Mouse (Mus musculus) myocyte (in vitro differentiated cells): ENCODE measurements around the gene Nudt22. TPM values are rescaled to one million over a fixed set of nuclear protein-coding genes. Genes with fewer than 3 reads are reported as not detected.
"Not testable (repeated sequence)": the region's sequence is repeated elsewhere in the genome, so short reads cannot be mapped to it uniquely, and the experiment has no call there.

Experiments used
- H3K27me3 ChIP-seq: one replicate; pipeline ENCODE4 v1.6.1; 2011; ENCODE audit not compliant: control insufficient read depth, insufficient read depth, insufficient read length
- H3K36me3 ChIP-seq: one replicate; pipeline ENCODE4 v1.6.1; 2011; ENCODE audit not compliant: control insufficient read depth, insufficient read depth
- H3K4me2 ChIP-seq: one replicate; pipeline ENCODE4 v1.6.1; 2011; ENCODE audit warnings: low read depth, control low read depth
- H3K4me3 ChIP-seq: one replicate; pipeline ENCODE4 v1.5.1; 2011; ENCODE audit warnings: mild to moderate bottlenecking, control low read depth, moderate library complexity
- H3K79me2 ChIP-seq: one replicate; pipeline ENCODE4 v1.6.1; 2011; ENCODE audit not compliant: control insufficient read depth, insufficient read depth
- H3ac ChIP-seq: one replicate; pipeline ENCODE4 v1.6.1; 2011; ENCODE audit not compliant: control insufficient read depth, insufficient read length
- CEBPB ChIP-seq: IDR thresholded peaks from 2 replicates; pipeline ENCODE4 v1.6.1; 2011; ENCODE audit warnings: mild to moderate bottlenecking, moderate library complexity; ENCODE audit not compliant: poor library complexity, insufficient read depth, severe bottlenecking
- E2F4 ChIP-seq: IDR thresholded peaks from one replicate; pipeline ENCODE4 v1.6.1; 2011; ENCODE audit warnings: mild to moderate bottlenecking, control low read depth, moderate library complexity; ENCODE audit not compliant: insufficient read depth
- MAX ChIP-seq: IDR thresholded peaks from one replicate; pipeline ENCODE4 v1.6.1; 2011; ENCODE audit warnings: low read depth, mild to moderate bottlenecking, control low read depth
- MYOD1 ChIP-seq, 3 experiments: IDR thresholded peaks; one replicate each; pipeline ENCODE4 v1.6.1; 2011; ENCODE audit warnings: control low read depth in 2 of 3, low read depth in 2 of 3, mild to moderate bottlenecking in 2 of 3, moderate library complexity in 1 of 3; ENCODE audit not compliant: insufficient read length in 2 of 3, control insufficient read depth in 1 of 3
- MYOG ChIP-seq, 3 experiments: IDR thresholded peaks; one replicate each; pipeline ENCODE4 v1.6.1; 2011; ENCODE audit warnings: control low read depth in 2 of 3, low read depth in 2 of 3, mild to moderate bottlenecking in 2 of 3; ENCODE audit not compliant: insufficient read length in 2 of 3, control insufficient read depth in 1 of 3, insufficient read depth in 1 of 3
- POLR2A ChIP-seq: IDR thresholded peaks from one replicate; pipeline ENCODE4 v1.6.1; 2011; ENCODE audit warnings: low read depth, mild to moderate bottlenecking, control low read depth, moderate library complexity; ENCODE audit not compliant: insufficient read length
- POLR2AphosphoS2 ChIP-seq: IDR thresholded peaks from one replicate; pipeline ENCODE4 v1.6.1; 2011; ENCODE audit warnings: low read depth, control low read depth; ENCODE audit not compliant: insufficient read length
- REST ChIP-seq: IDR thresholded peaks from one replicate; pipeline ENCODE4 v1.6.1; 2011; ENCODE audit warnings: mild to moderate bottlenecking, control low read depth, moderate library complexity; ENCODE audit not compliant: insufficient read depth, insufficient read length
- SRF ChIP-seq: IDR thresholded peaks from one replicate; pipeline ENCODE4 v1.6.1; 2011; ENCODE audit warnings: low read depth; ENCODE audit not compliant: control insufficient read depth, insufficient read length
- TCF12 ChIP-seq: IDR thresholded peaks from one replicate; pipeline ENCODE4 v1.6.1; 2011; ENCODE audit warnings: mild to moderate bottlenecking, control low read depth; ENCODE audit not compliant: poor library complexity, insufficient read depth, severe bottlenecking
- TCF3 ChIP-seq: IDR thresholded peaks from one replicate; pipeline ENCODE4 v1.6.1; 2011; ENCODE audit warnings: low read depth, control low read depth; ENCODE audit not compliant: insufficient read length
- USF1 ChIP-seq: IDR thresholded peaks from one replicate; pipeline ENCODE4 v1.6.1; 2011; ENCODE audit warnings: low read depth, mild to moderate bottlenecking, control low read depth, moderate library complexity
- polyA plus RNA-seq: library from polyadenylated mRNA; unstranded; fragments of >200 nt; fragmentation: generic; extraction: Trizol; gene quantifications from one replicate; pipeline ENCODE4 v1.2.1, GENCODE M21; 2012; ENCODE audit warnings: missing spikeins

Gene Nudt22
- polyA plus RNA-seq, 1 experiment, result 27.0 TPM

GRCm38 (mm10) chr19:6992011-6992858 lies 3.7 kb downstream of the Nudt22 start, which contains the start of gene Dnajc4:
TSS of gene Dnajc4 (minus strand) at chr19:6992572.
- no peaks in the 10 kb centered on the region for H3K36me3 ChIP-seq
- peak within 1 kb of the TSS; percentile 93 for H3K4me2 ChIP-seq
- no peaks in the 10 kb centered on the region for H3K27me3 ChIP-seq
- peak within 1 kb of the TSS; percentile 13 for H3ac ChIP-seq
- TF ChIP-seq SRF, result peak; percentile 65
- peak; percentile 57 for TF ChIP-seq POLR2A
- no peak for TF ChIP-seq USF1
- TF ChIP-seq TCF12, result no peak
- TF ChIP-seq TCF3, result no peak
- no peak for TF ChIP-seq CEBPB
- TF ChIP-seq MYOD1 (IDR thresholded peaks at IDR 0.05; ENCODE audit: control insufficient read depth in 1 of 3, insufficient read length in 2 of 3, low read depth in 2 of 3), result peak in 1 of 3 experiments; percentile 19
- no peak for TF ChIP-seq REST
- TF ChIP-seq MYOG (IDR thresholded peaks at IDR 0.05; ENCODE audit: control insufficient read depth in 1 of 3, insufficient read depth in 1 of 3, insufficient read length in 2 of 3, low read depth in 2 of 3), result peak in 1 of 3 experiments; percentile 41
- TF ChIP-seq E2F4, result peak; percentile 80
- no peak for TF ChIP-seq MAX
- peak; percentile 59 for TF ChIP-seq POLR2AphosphoS2
- peak within 1 kb of the TSS; percentile 71 for H3K4me3 ChIP-seq
- no peaks in the 10 kb centered on the region for H3K79me2 ChIP-seq

GRCm38 (mm10) chr19:6991166-6991565 lies 4.8 kb downstream of the Nudt22 start:
- H3K36me3 ChIP-seq, H3K27me3 ChIP-seq, H3K4me2 ChIP-seq, H3K79me2 ChIP-seq, H3ac ChIP-seq: not testable (repeated sequence)
- peak overlapping the region; percentile 71 for H3K4me3 ChIP-seq

- H3K36me3 ChIP-seq, result no peaks in the 10 kb centered on the region
These were observed 5.2 kb downstream of the Nudt22 start for GRCm38 (mm10) chr19:6990712-6991111.

DNA sequence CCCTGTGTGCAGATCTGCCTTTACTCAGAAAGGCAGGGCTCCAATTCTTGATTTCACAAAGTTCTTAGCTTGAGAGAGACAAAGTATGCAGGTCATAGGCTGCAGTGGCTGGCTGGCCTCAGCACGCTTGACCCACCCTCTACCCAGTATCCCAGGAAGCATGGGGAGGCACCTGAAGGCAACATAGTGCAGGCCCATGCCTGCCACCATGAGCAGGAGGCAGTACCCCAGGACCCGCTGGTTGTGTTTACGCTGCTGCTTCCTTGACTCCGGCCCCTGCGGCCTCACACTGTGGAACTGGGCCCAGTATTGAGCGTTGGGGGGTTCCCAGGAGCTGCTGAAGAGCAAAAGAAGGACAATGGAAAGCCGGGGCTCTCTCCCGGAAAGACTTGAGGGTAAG lies 6.7 kb downstream of the Nudt22 start:
- Histone ChIP-seq H3K4me2 (no peak overlapping the region), H3K36me3 (peaks cover under 1% of the 10 kb centered on the region), H3ac (no peak overlapping the region), H3K27me3 (no peaks in the 10 kb centered on the region), H3K4me3 (no peak overlapping the region), H3K79me2 (no peaks in the 10 kb centered on the region)
- TF ChIP-seq POLR2A, result no peak
- no peak for TF ChIP-seq REST
- no peak for TF ChIP-seq TCF12

More at GRCm38 (mm10) chr19:6990712-6991111, 5.2 kb downstream of the Nudt22 start:
- no peak overlapping the region for H3K4me2 ChIP-seq
- H3K4me3 ChIP-seq, result no peak overlapping the region
- no peaks in the 10 kb centered on the region for H3K27me3 ChIP-seq
- no peak for TF ChIP-seq USF1
- TF ChIP-seq E2F4, result no peak
- TF ChIP-seq POLR2A, result no peak
- no peak for TF ChIP-seq MYOD1 (IDR thresholded peaks at IDR 0.05; ENCODE audit: control insufficient read depth in 1 of 3, insufficient read length in 2 of 3, low read depth in 2 of 3)
- no peak for TF ChIP-seq POLR2AphosphoS2
- no peak for TF ChIP-seq REST
- no peak for TF ChIP-seq MAX
- TF ChIP-seq SRF, result no peak
- TF ChIP-seq TCF3, result no peak
- H3K79me2 ChIP-seq, result no peaks in the 10 kb centered on the region
- H3ac ChIP-seq, result no peak overlapping the region

GRCm38 (mm10) chr19:6987904-6988285 lies 8.0 kb downstream of the Nudt22 start:
- Histone ChIP-seq H3K4me3 (peak overlapping the region; percentile 54), H3K36me3 (peaks cover 8% of the 10 kb centered on the region), H3ac (peak overlapping the region; percentile 74), H3K27me3 (no peaks in the 10 kb centered on the region), H3K79me2 (no peaks in the 10 kb centered on the region), H3K4me2 (peak overlapping the region; percentile 90)
- TF ChIP-seq MYOD1 (IDR thresholded peaks at IDR 0.05; ENCODE audit: control insufficient read depth in 1 of 3, insufficient read length in 2 of 3, low read depth in 2 of 3) (no peak), POLR2A (no peak), MAX (no peak), POLR2AphosphoS2 (no peak), USF1 (no peak), TCF3 (no peak), MYOG (IDR thresholded peaks at IDR 0.05; ENCODE audit: control insufficient read depth in 1 of 3, insufficient read depth in 1 of 3, insufficient read length in 2 of 3, low read depth in 2 of 3) (no peak), REST (no peak), TCF12 (no peak), E2F4 (no peak), CEBPB (no peak), SRF (no peak)
